ENCODE assay signal across 10 mouse cellular contexts in the genomic region with DNA sequence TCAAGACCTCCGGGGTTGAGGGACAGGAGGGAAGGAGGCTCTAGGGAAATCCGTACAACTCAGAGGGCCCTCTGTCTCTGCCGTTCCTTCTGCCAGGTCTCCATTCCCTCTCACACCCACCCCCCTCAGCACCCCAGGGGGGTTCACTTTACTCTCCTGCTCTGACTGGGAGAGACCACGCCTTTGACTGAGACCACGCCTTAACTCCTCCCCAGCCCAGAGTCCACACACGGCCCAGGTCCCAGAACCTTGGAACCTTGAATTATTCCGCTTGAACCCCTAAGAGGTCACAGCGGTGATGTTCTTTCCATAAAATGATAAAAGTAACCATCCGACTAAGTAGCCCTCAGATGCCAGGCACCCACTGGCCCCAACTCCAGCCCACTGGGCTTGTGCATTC. TPM values are rescaled to one million over a fixed set of nuclear protein-coding genes. Genes with fewer than 3 reads are reported as not detected.
DNase-seq lines count a peak whose midpoint lies in the region; ATAC-seq and TF ChIP-seq lines count a peak whose summit lies in the region.
"Had no signal": no experiment of that assay in that cellular context is flagged by ENCODE, and none has a peak within 500 bp of the region (broad histone marks: within the 10 kb centered on the region; RNA-seq: fewer than 3 reads in every experiment).

No protein-coding gene starts in this region.

- DNase-seq in hindbrain, embryonic 10.5 days (ENCODE audit: low spot score) = no peak
- DNase-seq in hindbrain, postnatal 0 days (ENCODE audit: low spot score) = no peak
- no peak for DNase-seq in embryo, embryonic 9.5 days (ENCODE audit: extremely low spot score)
- no peak for DNase-seq in layer of hippocampus, adult 11-12 months (ENCODE audit: low spot score)
- DNase-seq: layer of hippocampus, postnatal 36 days had no signal

- ATAC-seq in hindbrain, postnatal 0 days = no peak
- ATAC-seq in embryonic facial prominence, embryonic 15.5 days (ENCODE audit: insufficient number of reproducible peaks, low FRiP score, low TSS enrichment, low read depth) = 0 out of 2 replicates have a peak, but pooled peaks have one; percentile 13
- 0 out of 2 replicates have a peak, but pooled peaks have one; percentile 25 for ATAC-seq in kidney, embryonic 16.5 days (ENCODE audit: low FRiP score, low TSS enrichment)
- peak; percentile 17; the same call in 1 of the 2 replicates for ATAC-seq in liver, embryonic 16.5 days (ENCODE audit: low read depth)
- ATAC-seq in megakaryocyte-erythroid progenitor cell, adult 5-6 weeks (replicated peaks; ENCODE audit: low FRiP score, low TSS enrichment, poor library complexity, severe bottlenecking) = no peak

- peak overlapping the region; percentile 56; the same call in 1 of the 2 replicates for H3K27ac ChIP-seq in hindbrain, embryonic 10.5 days
- H3K27ac ChIP-seq in hindbrain, postnatal 0 days = no peak overlapping the region
- H3K27ac ChIP-seq in embryonic facial prominence, embryonic 15.5 days (replicated peaks) = no peak overlapping the region
- H3K27ac ChIP-seq in kidney, embryonic 16.5 days (ENCODE audit: low read length) = 0 out of 2 replicates have a peak overlapping the region, but pooled peaks have one; percentile 39
- no peak overlapping the region for H3K27ac ChIP-seq in liver, embryonic 16.5 days (ENCODE audit: low read length)

- no peak overlapping the region for H3K4me2 ChIP-seq in hindbrain, postnatal 0 days (ENCODE audit: low read depth, low read length)
- H3K4me2 ChIP-seq in embryonic facial prominence, embryonic 15.5 days (replicated peaks) = peak overlapping the region; percentile 26; the same call in 1 of the 2 replicates
- H3K4me2 ChIP-seq in kidney, embryonic 16.5 days (replicated peaks; ENCODE audit: low read depth, low read length) = peak overlapping the region; percentile 36
- H3K4me2 ChIP-seq in liver, embryonic 16.5 days (ENCODE audit: low read depth, low read length) = peak overlapping the region; percentile 26; the same call in 1 of the 2 replicates

- H3K4me3 ChIP-seq in hindbrain, embryonic 10.5 days = peak overlapping the region; percentile 14; the same call in 1 of the 2 replicates
- no peak overlapping the region for H3K4me3 ChIP-seq in hindbrain, postnatal 0 days (ENCODE audit: low read length)
- no peak overlapping the region for H3K4me3 ChIP-seq in embryonic facial prominence, embryonic 15.5 days (replicated peaks)
- H3K4me3 ChIP-seq in kidney, embryonic 16.5 days (ENCODE audit: low read length) = peak overlapping the region; percentile 1; the same call in 1 of the 2 replicates
- 0 out of 2 replicates have a peak overlapping the region, but pooled peaks have one; percentile 15 for H3K4me3 ChIP-seq in liver, embryonic 16.5 days (ENCODE audit: low read depth, low read length)

- peaks cover 50% of the 10 kb centered on the region for H3K4me1 ChIP-seq in hindbrain, embryonic 10.5 days (replicated peaks)
- H3K4me1 ChIP-seq in hindbrain, postnatal 0 days (ENCODE audit: insufficient read depth, low read length) = peaks cover 7% of the 10 kb centered on the region; the same call in 1 of the 2 replicates
- peaks cover 35% of the 10 kb centered on the region for H3K4me1 ChIP-seq in embryonic facial prominence, embryonic 15.5 days
- peaks cover 42% of the 10 kb centered on the region for H3K4me1 ChIP-seq in kidney, embryonic 16.5 days (ENCODE audit: insufficient read depth, low read length)
- peaks cover 11% of the 10 kb centered on the region; the same call in 1 of the 2 replicates for H3K4me1 ChIP-seq in liver, embryonic 16.5 days (ENCODE audit: control insufficient read depth, low read depth, low read length)

- no peaks in the 10 kb centered on the region for H3K9me3 ChIP-seq in hindbrain, embryonic 10.5 days
- H3K9me3 ChIP-seq in hindbrain, postnatal 0 days (ENCODE audit: low read length) = no peaks in the 10 kb centered on the region
- H3K9me3 ChIP-seq in embryonic facial prominence, embryonic 15.5 days (replicated peaks) = no peaks in the 10 kb centered on the region
- no peaks in the 10 kb centered on the region for H3K9me3 ChIP-seq in kidney, embryonic 16.5 days (ENCODE audit: low read length)
- no peaks in the 10 kb centered on the region for H3K9me3 ChIP-seq in liver, embryonic 16.5 days (replicated peaks; ENCODE audit: control insufficient read depth, low read length)
- H3K9me3 ChIP-seq: G1E had no signal

- WGBS in hindbrain, embryonic 10.5 days = 16% methylated on average over 9 of the region's 9 CpGs
- WGBS in hindbrain, postnatal 0 days = 21% methylated on average over 9 of the region's 9 CpGs
- WGBS in embryonic facial prominence, embryonic 15.5 days = 20% methylated on average over 9 of the region's 9 CpGs
- 26% methylated on average over 9 of the region's 9 CpGs for WGBS in kidney, embryonic 16.5 days
- WGBS in liver, embryonic 16.5 days (ENCODE audit: insufficient replicate concordance) = 23% methylated on average over 9 of the region's 9 CpGs

- H3K9ac ChIP-seq in hindbrain, postnatal 0 days (replicated peaks; ENCODE audit: low read length) = no peak overlapping the region
- H3K9ac ChIP-seq in embryonic facial prominence, embryonic 15.5 days = no peak overlapping the region
- 0 out of 2 replicates have a peak overlapping the region, but pooled peaks have one; percentile 31 for H3K9ac ChIP-seq in kidney, embryonic 16.5 days (replicated peaks; ENCODE audit: low read length)
- no peak overlapping the region for H3K9ac ChIP-seq in liver, embryonic 16.5 days (ENCODE audit: low read depth, low read length)

- H3K36me3 ChIP-seq in hindbrain, embryonic 10.5 days = no peaks in the 10 kb centered on the region
- no peaks in the 10 kb centered on the region for H3K36me3 ChIP-seq in hindbrain, postnatal 0 days (ENCODE audit: insufficient read depth, low read length)
- H3K36me3 ChIP-seq in embryonic facial prominence, embryonic 15.5 days = no peaks in the 10 kb centered on the region
- H3K36me3 ChIP-seq in kidney, embryonic 16.5 days (ENCODE audit: insufficient read depth, low read length) = no peaks in the 10 kb centered on the region
- H3K36me3 ChIP-seq in liver, embryonic 16.5 days (ENCODE audit: control insufficient read depth, insufficient read depth) = no peaks in the 10 kb centered on the region
- H3K36me3 ChIP-seq: G1E had no signal

- peaks cover 41% of the 10 kb centered on the region for H3K27me3 ChIP-seq in hindbrain, embryonic 10.5 days (ENCODE audit: insufficient read depth, poor library complexity, severe bottlenecking)
- no peaks in the 10 kb centered on the region for H3K27me3 ChIP-seq in hindbrain, postnatal 0 days (ENCODE audit: insufficient read depth, low read length)
- peaks cover 9% of the 10 kb centered on the region; the same call in 1 of the 2 replicates for H3K27me3 ChIP-seq in embryonic facial prominence, embryonic 15.5 days
- H3K27me3 ChIP-seq in kidney, embryonic 16.5 days (ENCODE audit: insufficient read depth, low read length) = peaks cover 5% of the 10 kb centered on the region; the same call in 1 of the 2 replicates
- H3K27me3 ChIP-seq in liver, embryonic 16.5 days (ENCODE audit: control insufficient read depth, insufficient read depth, low read depth, low read length) = peaks cover 9% of the 10 kb centered on the region

- no peak for TF ChIP-seq CTCF in hindbrain, postnatal 0 days (IDR thresholded peaks at IDR 0.05; ENCODE audit: low read depth)

RNA-seq across cellular contexts. Expression of gene Pkdcc, which starts 58.5 kb away (rescaled TPM):
- 9.1 and 11.4 TPM in 2 replicates for polyA plus RNA-seq in hindbrain, embryonic 10.5 days (2016; fragmentation: Nextera tagmentation; extraction: Ambion mirVana)
- total RNA-seq in hindbrain, postnatal 0 days (2014; rRNA removed) = 61.0 and 65.5 TPM in 2 replicates
- polyA plus RNA-seq in hindbrain, postnatal 0 days (2015; fragmentation: Nextera tagmentation; extraction: Ambion mirVana) = 3.3 and 3.8 TPM in 2 replicates
- polyA plus RNA-seq in embryonic facial prominence, embryonic 15.5 days (2015; fragmentation: Nextera tagmentation; extraction: Ambion mirVana) = 8.6 and 10.3 TPM in 2 replicates
- polyA plus RNA-seq in kidney, embryonic 16.5 days (2015; fragmentation: Nextera tagmentation; extraction: Ambion mirVana) = 29.9 and 31.6 TPM in 2 replicates
- 1.7 and 2.5 TPM in 2 replicates for polyA plus RNA-seq in liver, embryonic 16.5 days (2015; fragmentation: Nextera tagmentation; extraction: Ambion mirVana)
- total RNA-seq in megakaryocyte-erythroid progenitor cell, adult 5-6 weeks (2014; fragmentation: Nextera tagmentation) = not detected in 2 replicates
- total RNA-seq in megakaryocyte-erythroid progenitor cell, adult 5-6 weeks (2017) = not detected in 2 replicates
- total RNA-seq: G1E had no signal
- polyA plus RNA-seq: G1E had no signal

Comparison
In these comparisons a context has a peak if more than half of its experiments do, and no peak if none do; other contexts are left out.
1. H3K27ac ChIP-seq: peak in hindbrain, embryonic 10.5 days (single experiment) and kidney, embryonic 16.5 days (single experiment); none in hindbrain, postnatal 0 days (single experiment), embryonic facial prominence, embryonic 15.5 days (single experiment) and liver, embryonic 16.5 days (single experiment).
2. H3K4me3 ChIP-seq: peak in hindbrain, embryonic 10.5 days (single experiment), kidney, embryonic 16.5 days (single experiment) and liver, embryonic 16.5 days (single experiment); none in hindbrain, postnatal 0 days (single experiment) and embryonic facial prominence, embryonic 15.5 days (single experiment).
3. ATAC-seq: peak in embryonic facial prominence, embryonic 15.5 days (single experiment), kidney, embryonic 16.5 days (single experiment) and liver, embryonic 16.5 days (single experiment); none in hindbrain, postnatal 0 days (single experiment) and megakaryocyte-erythroid progenitor cell, adult 5-6 weeks (single experiment).